Mouse (Mus musculus) heart, embryonic 11.5 days (tissue): ENCODE data around the gene Prr7. TPM values are rescaled to one million over a fixed set of nuclear protein-coding genes. Genes with fewer than 3 reads are reported as not detected.
"Not testable (repeated sequence)": the region's sequence is repeated elsewhere in the genome, so short reads cannot be mapped to it uniquely, and the experiment has no call there.

ENCODE experiments used
- ATAC-seq: fragments of 200-750 bp; cut with Nextera tagmentation; replicated peaks from 2 replicates; pipeline ENCODE4 v1.8.0; 2017; ENCODE audit warnings: moderate library complexity; ENCODE audit not compliant: insufficient number of reproducible peaks, low FRiP score, low TSS enrichment
- H3K27ac ChIP-seq: fragments of 300-500 bp; sonication (generic); 2 replicates; pipeline ENCODE4 v1.5.1; 2014; ENCODE audit warnings: mild to moderate bottlenecking, low read depth, low read length
- H3K27me3 ChIP-seq: fragments of 300-500 bp; sonication (generic); 2 replicates; pipeline ENCODE4 v1.6.1; 2014; ENCODE audit warnings: mild to moderate bottlenecking, low read length, mixed read lengths; ENCODE audit not compliant: control insufficient read depth, insufficient read depth
- H3K36me3 ChIP-seq: fragments of 300-500 bp; sonication (generic); 2 replicates; pipeline ENCODE4 v1.6.1; 2014; ENCODE audit warnings: mild to moderate bottlenecking, low read length, moderate library complexity, mixed read lengths; ENCODE audit not compliant: control insufficient read depth, insufficient read depth
- H3K4me1 ChIP-seq: fragments of 300-500 bp; sonication (generic); 2 replicates; pipeline ENCODE4 v1.6.1; 2014; ENCODE audit warnings: low read length; ENCODE audit not compliant: control insufficient read depth, insufficient read depth
- H3K4me2 ChIP-seq: fragments of 300-500 bp; sonication (generic); 2 replicates; pipeline ENCODE4 v1.6.1; 2014; ENCODE audit warnings: mild to moderate bottlenecking, moderate library complexity
- H3K4me3 ChIP-seq: fragments of 300-500 bp; sonication (generic); 2 replicates; pipeline ENCODE4 v1.5.1; 2014; ENCODE audit warnings: low read depth, low read length
- H3K9ac ChIP-seq: fragments of 300-500 bp; sonication (generic); 2 replicates; pipeline ENCODE4 v1.6.1; 2014; ENCODE audit warnings: mild to moderate bottlenecking, low read depth, low read length, moderate library complexity
- H3K9me3 ChIP-seq: fragments of 300-500 bp; sonication (generic); replicated peaks from 2 replicates; pipeline ENCODE4 v1.6.1; 2016; ENCODE audit warnings: low read length; ENCODE audit not compliant: control insufficient read depth
- WGBS: fragments of 180-500 bp; shearing (Covaris S2); extraction: QIAGEN DNeasy Blood & Tissue Kit; methylation state at CpG from one replicate; pipeline ENCODE4 v1.1.7; 2014; ENCODE audit not compliant: insufficient replicate concordance; 5-methylcytosine and 5-hydroxymethylcytosine counted together
- polyA plus RNA-seq: library from polyadenylated mRNA; unstranded; fragments of >200 nt; fragmentation: Nextera tagmentation; extraction: Ambion mirVana; gene quantifications from 2 replicates; pipeline ENCODE4 v1.2.1, GENCODE M21; 2014

Prr7 gene
- polyA plus RNA-seq, 1 experiment from 2014 or later, result 0.34 TPM

GRCm38 (mm10) chr13:55429226-55429888, 34.7 kb upstream of the Prr7 start:
- 60% methylated on average over 12 of the region's 12 CpGs for WGBS
- Histone ChIP-seq H3K4me1 (no peaks in the 10 kb centered on the region), H3K27ac (no peak overlapping the region), H3K4me3 (no peak overlapping the region), H3K9me3 (no peaks in the 10 kb centered on the region; the same call in 1 of the 2 replicates), H3K4me2 (no peak overlapping the region), H3K27me3 (no peaks in the 10 kb centered on the region), H3K9ac (no peak overlapping the region), H3K36me3 (no peaks in the 10 kb centered on the region)
- no peak for ATAC-seq

GRCm38 (mm10) chr13:55430566-55430965, 33.5 kb upstream of the Prr7 start:
- Histone ChIP-seq H3K9ac (no peak overlapping the region), H3K27me3 (no peaks in the 10 kb centered on the region), H3K36me3 (no peaks in the 10 kb centered on the region), H3K4me2 (no peak overlapping the region), H3K4me3 (no peak overlapping the region), H3K4me1 (no peaks in the 10 kb centered on the region), H3K27ac (no peak overlapping the region), H3K9me3 (no peaks in the 10 kb centered on the region; the same call in 1 of the 2 replicates)
- ATAC-seq, result no peak
- WGBS, result 80% methylated on average over 2 of the region's 2 CpGs

GRCm38 (mm10) chr13:55431889-55432685, 32.0 kb upstream of the Prr7 start:
- H3K27me3 ChIP-seq, result no peaks in the 10 kb centered on the region
- no peaks in the 10 kb centered on the region for H3K4me1 ChIP-seq
- H3K36me3 ChIP-seq, result no peaks in the 10 kb centered on the region
- H3K9me3 ChIP-seq, result no peaks in the 10 kb centered on the region; the same call in 1 of the 2 replicates
- H3K4me2 ChIP-seq, result no peak overlapping the region
- ATAC-seq, result no peak
- WGBS, result 70% methylated on average over 10 of the region's 10 CpGs
- no peak overlapping the region for H3K9ac ChIP-seq
- no peak overlapping the region for H3K27ac ChIP-seq
- H3K4me3 ChIP-seq, result no peak overlapping the region

GRCm38 (mm10) chr13:55437111-55437629, 26.9 kb upstream of the Prr7 start:
- not testable (repeated sequence) for H3K27me3 ChIP-seq, H3K27ac ChIP-seq, H3K4me1 ChIP-seq, H3K4me2 ChIP-seq, H3K9ac ChIP-seq, H3K4me3 ChIP-seq, ATAC-seq, H3K36me3 ChIP-seq, H3K9me3 ChIP-seq
- WGBS, result 83% methylated on average over 14 of the region's 15 CpGs

- Histone ChIP-seq H3K9me3 (no peaks in the 10 kb centered on the region), H3K9ac (peak overlapping the region; percentile 76), H3K36me3 (no peaks in the 10 kb centered on the region), H3K4me3 (peak overlapping the region; percentile 89), H3K27ac (peak overlapping the region; percentile 96), H3K4me2 (peak overlapping the region; percentile 75), H3K4me1 (peaks cover 16% of the 10 kb centered on the region), H3K27me3 (no peaks in the 10 kb centered on the region)
- 41% methylated on average over 9 of the region's 9 CpGs for WGBS
- ATAC-seq, result no peak
These were observed 20.2 kb upstream of the Prr7 start for GRCm38 (mm10) chr13:55443799-55444285.

GRCm38 (mm10) chr13:55444286-55444936, 19.7 kb upstream of the Prr7 start:
- H3K27me3 ChIP-seq, result no peaks in the 10 kb centered on the region
- peak; percentile 73 for ATAC-seq
- WGBS, result 1% methylated on average over 33 of the region's 33 CpGs
- no peaks in the 10 kb centered on the region for H3K36me3 ChIP-seq
- peak overlapping the region; percentile 89 for H3K4me3 ChIP-seq
- H3K27ac ChIP-seq, result peak overlapping the region; percentile 96
- peak overlapping the region; percentile 75 for H3K4me2 ChIP-seq
- no peaks in the 10 kb centered on the region for H3K9me3 ChIP-seq
- H3K4me1 ChIP-seq, result peaks cover 16% of the 10 kb centered on the region
- peak overlapping the region; percentile 76 for H3K9ac ChIP-seq

DNA sequence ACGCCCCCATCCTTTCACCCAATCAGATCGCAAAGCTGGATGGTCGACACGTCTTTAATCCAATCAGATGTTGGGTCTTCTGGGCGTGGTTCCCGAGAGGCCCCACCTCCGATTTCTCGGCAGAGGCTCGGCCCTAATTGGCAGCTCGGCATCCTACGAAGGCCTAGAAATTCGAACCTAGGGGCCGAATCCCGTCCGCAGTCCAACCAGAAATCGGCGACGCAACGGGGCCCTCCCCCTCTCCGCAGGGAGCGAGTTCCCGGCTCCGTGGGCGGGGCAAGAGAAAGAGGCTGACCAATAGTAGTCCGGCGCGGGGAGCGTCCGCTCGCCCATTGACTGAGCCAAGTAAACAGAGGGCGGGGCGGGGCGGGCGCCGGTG, 19.1 kb upstream of the Prr7 start, which contains the start of gene Grk6:
Gene Grk6 (plus strand): TSS at position 136 of the 379 bp plus-strand sequence.
- under 1% methylated on average over 35 of the region's 35 CpGs for WGBS
- H3K36me3 ChIP-seq, result 0 out of 2 replicates have a peak, but pooled peaks cover under 1% of the 10 kb centered on the region
- peak within 1 kb of the TSS; percentile 96 for H3K27ac ChIP-seq
- peak; percentile 94 for ATAC-seq
- H3K4me1 ChIP-seq, result peaks cover 18% of the 10 kb centered on the region
- H3K27me3 ChIP-seq, result no peaks in the 10 kb centered on the region
- peak within 1 kb of the TSS; percentile 75 for H3K4me2 ChIP-seq
- peak within 1 kb of the TSS; percentile 89 for H3K4me3 ChIP-seq
- peak within 1 kb of the TSS; percentile 93 for H3K9ac ChIP-seq
- H3K9me3 ChIP-seq, result no peaks in the 10 kb centered on the region

DNA sequence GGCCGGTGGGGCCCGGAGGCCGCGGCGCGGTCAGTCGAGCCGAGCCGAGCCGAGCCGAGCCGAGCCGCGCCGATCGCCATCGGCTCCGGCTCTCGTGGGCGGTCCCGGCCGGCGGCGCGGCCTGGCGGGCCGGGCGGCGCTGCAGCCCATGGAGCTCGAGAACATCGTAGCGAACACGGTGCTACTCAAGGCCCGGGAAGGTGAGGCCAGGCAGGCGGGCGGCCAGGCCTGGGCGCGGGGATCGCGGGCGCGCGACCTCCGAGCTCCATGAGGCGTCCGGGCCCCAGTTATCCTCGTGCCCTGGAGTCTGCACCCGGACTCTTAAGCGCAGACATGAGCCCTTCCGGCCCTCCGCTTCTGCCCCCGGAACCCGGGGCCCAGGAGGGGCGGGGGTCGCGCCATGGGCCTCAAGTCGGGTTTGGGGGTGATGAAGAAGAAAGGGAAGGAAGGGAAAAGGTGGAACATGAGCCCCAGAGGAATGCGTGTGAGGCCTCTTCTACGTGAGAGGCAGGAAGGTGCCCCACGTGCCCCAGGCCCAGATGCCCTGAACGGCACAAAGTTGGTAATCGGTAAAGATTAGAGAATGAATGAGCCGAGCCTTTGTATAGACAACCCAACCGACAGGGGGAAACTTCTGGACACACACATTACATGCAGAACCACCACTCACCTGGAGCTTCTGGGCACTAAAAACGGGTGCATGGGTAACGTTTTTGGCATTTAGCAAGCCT, 18.5 kb upstream of the Prr7 start:
- H3K4me2 ChIP-seq, result peak overlapping the region; percentile 75
- peak overlapping the region; percentile 93 for H3K9ac ChIP-seq
- H3K4me3 ChIP-seq, result peak overlapping the region; percentile 89
- H3K27me3 ChIP-seq, result no peaks in the 10 kb centered on the region
- no peak for ATAC-seq
- peaks cover 3% of the 10 kb centered on the region; the same call in 1 of the 2 replicates for H3K36me3 ChIP-seq
- H3K27ac ChIP-seq, result peak overlapping the region; percentile 96
- peaks cover 20% of the 10 kb centered on the region for H3K4me1 ChIP-seq
- H3K9me3 ChIP-seq, result no peaks in the 10 kb centered on the region
- under 1% methylated on average over 54 of the region's 66 CpGs for WGBS
